Mouse (Mus musculus) megakaryocyte-erythroid progenitor cell, adult 5-6 weeks (primary cell): ENCODE measurements around the gene Slc9a5. TPM values are rescaled to one million over a fixed set of nuclear protein-coding genes. Genes with fewer than 3 reads are reported as not detected.

Source experiments
- ATAC-seq: replicated peaks from 2 replicates; pipeline ENCODE4 v1.8.0; 2016; ENCODE audit warnings: mild to moderate bottlenecking, inconsistent platforms; ENCODE audit not compliant: severe bottlenecking, poor library complexity, low FRiP score, low TSS enrichment
- total RNA-seq, 2 experiments: library from RNA; stranded (forward) in 1 of 2; stranded (reverse) in 1 of 2; fragments of 200-1000, 215-1000 nt in 1 of 2; fragments of >200 nt in 1 of 2; fragmentation: Nextera tagmentation in 1 of 2; gene quantifications; 2 replicates each; pipeline ENCODE4 v1.2.3; 2014 to 2017

Slc9a5 gene
- total RNA-seq, 2 experiments from 2014 or later: 0.22 TPM; not detected in 1

GRCm38 (mm10) chr8:105349096-105349771, 591 bp downstream of the Slc9a5 start:
- ATAC-seq: no peak

DNA sequence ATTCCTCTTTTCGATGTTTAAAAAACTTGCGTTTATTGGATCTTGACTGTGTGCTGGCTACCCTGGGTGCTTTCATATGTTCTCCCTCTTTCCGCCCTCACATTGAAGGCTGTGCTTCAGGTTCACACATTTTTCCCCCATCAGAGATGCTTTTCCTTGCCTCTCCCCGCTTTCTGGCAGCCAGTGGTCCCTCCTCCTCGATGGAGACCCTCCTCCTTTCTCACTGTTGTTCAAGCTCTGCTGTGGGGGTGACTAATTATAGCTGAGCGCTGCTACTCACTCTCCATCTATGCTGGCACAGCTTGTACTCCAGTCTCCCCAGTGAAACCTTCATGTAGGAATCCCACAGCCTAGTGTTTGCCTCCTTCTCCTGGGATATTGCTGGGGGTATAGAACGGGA, 1.5 kb downstream of the Slc9a5 start:
- ATAC-seq: no peak

DNA sequence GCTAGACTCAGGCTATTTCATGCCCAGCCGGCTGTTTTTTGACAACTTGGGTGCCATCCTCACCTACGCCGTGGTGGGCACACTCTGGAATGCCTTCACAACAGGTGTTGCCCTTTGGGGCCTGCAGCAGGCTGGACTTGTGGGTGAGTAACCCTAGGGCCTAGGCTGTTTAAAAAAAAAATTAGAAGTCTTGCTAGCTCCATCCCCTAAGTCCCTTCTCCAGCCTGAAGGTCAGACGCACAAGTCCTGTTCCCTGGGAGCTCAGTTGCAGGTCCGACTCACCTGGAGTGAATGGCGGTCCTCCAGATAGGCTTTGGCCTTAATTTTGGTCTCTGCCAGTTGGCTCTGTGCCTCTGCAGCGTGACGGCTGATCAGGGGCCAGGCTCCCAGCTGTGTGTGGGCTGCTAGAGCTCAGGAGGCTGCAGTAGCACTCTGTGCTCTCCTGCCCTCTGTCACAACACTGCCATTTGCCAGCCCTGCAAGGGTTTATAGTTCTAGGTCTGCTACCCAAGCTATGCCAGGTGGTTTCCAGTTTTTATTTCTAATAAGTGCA, 5.0 kb downstream of the Slc9a5 start:
- ATAC-seq: no peak

GRCm38 (mm10) chr8:105354549-105354948, 5.9 kb downstream of the Slc9a5 start:
- no peak for ATAC-seq

DNA sequence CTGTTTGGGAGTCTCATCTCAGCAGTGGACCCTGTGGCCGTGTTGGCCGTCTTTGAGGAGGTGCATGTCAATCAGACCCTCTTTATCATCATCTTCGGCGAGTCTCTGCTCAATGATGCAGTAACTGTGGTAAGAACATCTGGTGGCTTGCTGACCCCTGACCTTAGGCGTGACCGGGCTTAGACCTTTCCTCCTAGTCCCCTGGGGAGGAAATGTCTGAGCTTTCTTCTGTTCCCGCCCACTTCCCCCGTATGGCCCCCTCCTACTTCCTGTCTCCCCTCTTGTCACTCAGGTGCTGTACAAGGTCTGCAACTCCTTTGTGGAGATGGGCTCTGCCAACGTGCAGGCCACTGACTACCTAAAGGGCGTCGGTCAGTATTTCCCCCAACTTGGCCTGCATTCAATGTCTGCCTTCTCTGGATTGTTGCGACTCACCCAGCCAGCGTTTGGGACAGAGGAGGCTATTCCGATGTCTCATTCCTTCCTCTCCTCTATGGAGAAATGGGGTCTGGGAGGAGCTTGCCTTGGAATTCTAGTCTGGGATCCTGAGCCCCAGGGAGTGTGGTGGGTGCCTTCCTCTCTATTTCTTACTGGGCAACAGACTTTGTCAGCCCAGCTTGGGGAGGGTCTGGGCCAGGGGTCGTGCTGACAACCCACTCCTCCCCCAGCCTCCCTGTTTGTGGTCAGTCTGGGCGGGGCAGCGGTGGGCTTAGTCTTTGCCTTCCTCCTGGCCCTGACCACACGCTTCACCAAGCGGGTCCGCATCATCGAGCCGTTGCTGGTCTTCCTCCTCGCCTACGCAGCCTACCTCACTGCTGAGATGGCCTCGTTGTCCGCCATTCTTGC, 6.8 kb downstream of the Slc9a5 start:
- no peak for ATAC-seq

DNA sequence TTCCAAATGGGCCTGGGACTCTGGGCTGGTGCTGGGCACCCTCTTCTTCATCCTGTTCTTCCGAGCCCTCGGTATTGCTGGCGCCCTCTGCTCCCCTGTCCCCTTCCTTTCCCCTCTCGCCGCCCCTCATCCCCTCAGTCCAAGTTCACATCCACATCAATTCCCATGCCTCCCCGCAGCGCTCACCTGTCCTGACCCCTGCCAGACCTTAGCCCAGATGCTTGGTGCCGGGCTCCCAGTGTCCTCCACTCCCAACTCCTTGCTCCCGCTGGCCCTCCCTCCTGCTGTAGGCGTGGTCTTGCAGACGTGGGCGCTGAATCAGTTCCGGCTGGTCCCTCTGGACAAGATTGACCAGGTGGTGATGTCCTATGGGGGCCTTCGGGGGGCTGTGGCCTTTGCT, 8.0 kb downstream of the Slc9a5 start:
- no peak for ATAC-seq

DNA sequence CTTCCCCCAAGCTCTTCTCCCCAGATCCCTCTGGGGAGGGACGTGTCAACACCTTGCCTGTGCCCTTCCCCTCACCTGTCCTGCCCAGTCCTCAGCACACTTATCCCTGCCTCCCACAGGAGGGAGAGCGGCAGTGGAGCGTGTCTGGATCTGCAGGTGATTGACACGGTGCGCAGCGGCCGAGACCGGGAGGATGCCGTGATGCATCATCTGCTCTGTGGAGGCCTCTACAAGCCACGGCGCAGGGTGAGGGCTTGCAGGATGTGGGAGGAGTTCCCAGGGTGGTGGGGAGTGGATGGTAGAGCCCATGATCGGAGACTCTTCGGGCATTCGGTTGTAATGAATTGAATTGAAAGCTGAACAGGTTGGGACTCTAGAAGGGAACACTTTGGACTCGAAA, 10.6 kb downstream of the Slc9a5 start:
- ATAC-seq: no peak

GRCm38 (mm10) chr8:105359646-105360045, 11.0 kb downstream of the Slc9a5 start:
- no peak for ATAC-seq

DNA sequence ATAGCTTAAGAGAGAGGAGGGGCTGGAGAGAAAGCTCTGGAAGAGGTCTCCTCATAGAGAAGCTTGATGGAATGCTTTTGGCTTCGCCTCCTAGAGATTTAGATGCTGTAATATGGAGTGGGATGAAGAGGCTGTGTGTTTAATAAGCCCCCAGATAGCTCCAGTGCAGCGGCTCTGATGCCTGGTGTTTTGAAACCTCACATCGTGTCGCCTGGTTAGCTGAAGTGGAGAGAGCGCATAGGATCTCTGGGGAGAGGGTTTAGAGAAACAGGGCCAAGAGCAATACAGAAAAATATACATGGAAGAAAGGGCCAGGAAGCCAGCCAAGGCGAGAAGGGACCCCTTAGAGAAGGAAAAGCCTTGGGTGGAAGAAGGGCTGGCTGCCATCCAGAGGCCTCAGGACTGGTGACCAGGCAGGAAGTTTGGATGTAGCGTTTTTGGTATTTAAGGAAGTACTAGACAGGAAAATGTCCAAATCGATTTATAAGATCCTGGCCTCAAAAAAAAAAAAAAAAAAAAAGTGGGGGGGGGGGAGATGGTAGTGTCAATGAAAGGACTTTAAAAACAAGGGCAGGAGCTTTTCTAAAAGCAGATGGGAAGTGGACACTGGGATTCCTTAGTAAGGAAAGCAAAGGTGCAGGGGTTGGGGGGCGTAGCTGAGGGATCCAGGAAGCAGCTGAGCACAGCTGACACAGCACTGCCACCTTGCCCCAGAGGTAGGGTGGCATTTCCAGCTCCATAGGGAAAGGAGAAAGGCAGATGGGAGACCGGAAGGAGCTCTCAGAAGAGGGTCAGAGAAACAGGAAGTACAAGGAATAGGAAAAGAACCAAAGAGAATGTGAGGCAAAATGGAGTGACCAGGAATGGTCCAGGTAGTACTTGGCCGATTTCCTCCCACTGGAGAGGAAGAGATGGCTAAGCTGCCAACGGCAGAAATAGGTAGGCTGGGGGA, 13.4 kb downstream of the Slc9a5 start:
- ATAC-seq: no peak

- peak; percentile 52; the same call in 1 of the 2 replicates for ATAC-seq
Observed at GRCm38 (mm10) chr8:105367107-105367506, 18.5 kb downstream of the Slc9a5 start.

- ATAC-seq: no peak
Observed at GRCm38 (mm10) chr8:105372473-105372872, 23.8 kb downstream of the Slc9a5 start.

- no peak for ATAC-seq
Observed at GRCm38 (mm10) chr8:105373032-105373431, 24.4 kb downstream of the Slc9a5 start, which contains the start of gene Plekhg4. Gene Plekhg4 (plus strand): TSS chr8:105373274.

DNA sequence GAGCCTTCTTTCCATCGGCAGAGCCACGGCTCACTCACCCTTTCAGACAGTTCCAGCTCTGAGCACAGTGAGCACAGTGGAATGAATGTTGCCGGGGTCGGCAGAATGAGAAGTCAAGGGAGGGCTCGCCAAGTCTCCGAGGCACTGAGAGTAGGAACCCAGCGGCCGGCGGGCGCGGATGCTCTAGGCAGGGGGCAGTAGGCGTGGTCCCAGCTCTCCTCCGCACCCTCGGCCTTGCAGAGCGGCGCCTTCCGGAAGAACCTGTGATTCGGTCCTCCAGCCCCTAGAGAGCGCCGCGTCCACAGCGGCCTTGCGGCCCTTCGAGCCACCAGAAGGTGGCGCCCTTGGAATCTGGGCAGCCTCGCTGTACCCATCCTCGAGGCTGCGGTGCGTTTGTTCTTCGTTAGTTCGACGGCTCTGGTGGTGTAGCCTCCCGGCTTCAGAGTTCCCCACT, 25.9 kb downstream of the Slc9a5 start:
- peak; percentile 74 for ATAC-seq

GRCm38 (mm10) chr8:105378673-105379072, 30.0 kb downstream of the Slc9a5 start:
- ATAC-seq: no peak

- no peak for ATAC-seq
Observed at GRCm38 (mm10) chr8:105380308-105380707, 31.7 kb downstream of the Slc9a5 start.

DNA sequence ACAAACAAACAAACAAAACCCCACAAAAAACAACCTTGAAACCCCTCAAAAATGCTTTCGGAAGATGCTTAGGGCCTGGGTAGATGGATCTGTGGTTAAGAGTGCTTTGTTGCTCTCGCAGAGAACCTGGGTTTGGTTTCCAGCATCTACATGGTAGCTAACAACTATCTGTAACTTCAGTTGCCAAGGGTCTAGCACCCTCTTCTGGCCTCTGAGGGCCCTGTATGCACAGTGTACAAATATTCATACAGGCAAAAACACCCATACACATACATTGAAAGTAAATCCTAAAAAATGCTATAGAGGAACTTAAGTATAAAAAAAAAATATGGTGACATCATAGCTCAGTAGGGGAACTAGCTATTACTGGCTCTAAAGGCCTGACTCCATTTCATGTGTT, 35.4 kb downstream of the Slc9a5 start:
- ATAC-seq: no peak

- ATAC-seq: no peak
Observed at GRCm38 (mm10) chr8:105387151-105387550, 38.5 kb downstream of the Slc9a5 start.

DNA sequence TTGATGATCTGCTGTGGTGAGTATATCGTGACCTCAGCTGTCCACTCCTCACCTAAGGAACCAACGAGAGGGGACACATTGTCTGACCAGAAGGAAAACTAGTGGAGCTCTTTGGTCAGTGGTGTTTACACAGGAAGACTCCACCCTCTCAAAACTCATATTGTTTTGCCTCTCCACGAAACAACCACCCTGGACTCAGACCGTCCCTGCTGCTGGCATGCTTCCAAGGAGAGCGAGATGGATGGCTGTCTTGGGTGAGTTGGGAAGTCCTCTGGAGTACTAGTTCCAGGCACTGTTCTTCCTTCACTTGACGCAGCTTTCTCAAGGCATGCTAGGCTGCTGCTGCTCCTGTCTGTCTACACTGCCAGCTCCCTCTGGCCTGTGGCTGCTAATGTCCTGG, 40.5 kb downstream of the Slc9a5 start:
- ATAC-seq: no peak

DNA sequence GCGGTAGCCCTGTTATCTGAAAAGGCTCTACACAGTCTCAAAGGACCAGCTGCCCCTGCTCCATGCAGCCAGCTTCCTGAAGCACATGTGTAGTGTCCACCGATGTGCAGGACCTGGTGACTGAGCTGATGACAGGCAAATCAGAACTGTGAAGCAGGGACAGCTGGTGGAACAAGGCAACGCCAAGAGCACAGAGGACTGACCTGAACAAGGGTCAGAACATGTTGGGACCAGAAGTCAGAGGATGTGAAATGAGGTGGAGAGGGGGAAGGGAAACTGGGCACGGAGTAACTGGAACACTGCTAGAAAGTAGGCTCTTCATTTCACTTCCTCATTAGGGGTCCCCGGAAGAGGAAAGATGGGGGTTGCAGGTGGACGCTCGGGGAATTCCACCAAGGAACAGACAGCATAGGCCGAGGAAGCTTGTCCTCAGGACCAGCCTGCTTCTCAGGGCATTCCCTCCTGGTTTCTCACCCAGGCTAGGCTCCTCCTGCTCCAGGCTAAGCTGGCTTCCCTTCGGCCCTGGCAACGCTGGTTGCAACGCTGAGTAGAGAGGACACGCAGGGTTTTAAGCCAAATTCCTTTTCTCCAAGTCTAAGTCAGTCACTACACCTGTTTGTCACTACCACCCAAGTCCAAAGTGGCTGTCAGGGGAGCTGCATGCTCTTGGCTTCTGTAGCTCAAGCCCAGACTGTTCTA, 44.6 kb downstream of the Slc9a5 start:
- ATAC-seq: no peak
